Mouse (Mus musculus): Measurements from ENCODE around the gene Ephx4.
"Not testable (repeated sequence)": the region's sequence is repeated elsewhere in the genome, so short reads cannot be mapped to it uniquely, and the experiment has no call there.

The Ephx4 gene

GRCm38 (mm10) chr5:107402436-107402835 lies at the start of gene Ephx4:
Gene Ephx4, plus strand, starts transcription at chr5:107402736.
- no peak for DNase-seq (ENCODE audit: low spot score in 2 of 2)

GRCm38 (mm10) chr5:107353981-107354380 lies 48.6 kb upstream of the Ephx4 start:
- DNase-seq (ENCODE audit: low spot score in 2 of 2): no peak

- no peak for DNase-seq (ENCODE audit: low spot score in 2 of 2)
Observed at GRCm38 (mm10) chr5:107355801-107356200, 46.7 kb upstream of the Ephx4 start.

- DNase-seq (ENCODE audit: low spot score in 2 of 2): no peak
Observed at GRCm38 (mm10) chr5:107357723-107358122, 44.8 kb upstream of the Ephx4 start.

GRCm38 (mm10) chr5:107359395-107360053 lies 43.0 kb upstream of the Ephx4 start:
- DNase-seq (ENCODE audit: low spot score in 2 of 2): peak; percentile 78 to 82

GRCm38 (mm10) chr5:107360054-107360730 lies 42.3 kb upstream of the Ephx4 start:
- no peak for DNase-seq (ENCODE audit: low spot score in 2 of 2)

- DNase-seq (ENCODE audit: low spot score in 2 of 2): no peak
Observed at GRCm38 (mm10) chr5:107370040-107370439, 32.5 kb upstream of the Ephx4 start.

GRCm38 (mm10) chr5:107371335-107371734 lies 31.2 kb upstream of the Ephx4 start:
- no peak for DNase-seq (ENCODE audit: low spot score in 2 of 2)

- no peak for DNase-seq (ENCODE audit: low spot score in 2 of 2)
Observed at GRCm38 (mm10) chr5:107373256-107373655, 29.3 kb upstream of the Ephx4 start.

GRCm38 (mm10) chr5:107386448-107386847 lies 16.1 kb upstream of the Ephx4 start:
- DNase-seq (ENCODE audit: low spot score in 2 of 2): not testable (repeated sequence)

- no peak for DNase-seq (ENCODE audit: low spot score in 2 of 2)
Observed at GRCm38 (mm10) chr5:107387788-107388187, 14.7 kb upstream of the Ephx4 start.

- no peak for DNase-seq (ENCODE audit: low spot score in 2 of 2)
Observed at GRCm38 (mm10) chr5:107389373-107389772, 13.2 kb upstream of the Ephx4 start.

GRCm38 (mm10) chr5:107394437-107394836 lies 8.1 kb upstream of the Ephx4 start:
- DNase-seq (ENCODE audit: low spot score in 2 of 2): no peak

GRCm38 (mm10) chr5:107403011-107403946 lies 743 bp downstream of the Ephx4 start:
- peak; percentile 29 to 31 for DNase-seq (ENCODE audit: low spot score in 2 of 2)

- DNase-seq (ENCODE audit: low spot score in 2 of 2): peak; percentile 63 to 83
Observed at GRCm38 (mm10) chr5:107403947-107404684, 1.6 kb downstream of the Ephx4 start.

- DNase-seq (ENCODE audit: low spot score in 2 of 2): peak; percentile 60 to 85
Observed at GRCm38 (mm10) chr5:107405361-107405760, 2.8 kb downstream of the Ephx4 start.

- no peak for DNase-seq (ENCODE audit: low spot score in 2 of 2)
Observed at GRCm38 (mm10) chr5:107410305-107410704, 7.8 kb downstream of the Ephx4 start.

GRCm38 (mm10) chr5:107411326-107411725 lies 8.8 kb downstream of the Ephx4 start:
- DNase-seq (ENCODE audit: low spot score in 2 of 2): peak in 1 of 2 experiments; percentile 34

GRCm38 (mm10) chr5:107412285-107412684 lies 9.7 kb downstream of the Ephx4 start:
- no peak for DNase-seq (ENCODE audit: low spot score in 2 of 2)

GRCm38 (mm10) chr5:107415098-107415497 lies 12.6 kb downstream of the Ephx4 start:
- no peak for DNase-seq (ENCODE audit: low spot score in 2 of 2)

- no peak for DNase-seq (ENCODE audit: low spot score in 2 of 2)
Observed at GRCm38 (mm10) chr5:107421676-107422075, 19.1 kb downstream of the Ephx4 start.
